ENCODE assay signal across 9 mouse cellular contexts in genomic region chr11:85823181-85823580, GRCm38 (mm10). TPM values are rescaled to one million over a fixed set of nuclear protein-coding genes. Genes with fewer than 3 reads are reported as not detected.
A peak's percentile ranks its signal among the peaks of the same experiment; 100 is the strongest.
DNase-seq lines count a peak whose midpoint lies in the region; ATAC-seq and TF ChIP-seq lines count a peak whose summit lies in the region.
"Had no signal": no experiment of that assay in that cellular context is flagged by ENCODE, and none has a peak within 500 bp of the region (broad histone marks: within the 10 kb centered on the region; RNA-seq: fewer than 3 reads in every experiment).

No protein-coding gene starts in this region.

- H3K4me1 ChIP-seq in forebrain, embryonic 10.5 days: peaks cover 61% of the 10 kb centered on the region
- H3K4me1 ChIP-seq in forebrain, embryonic 12.5 days: peaks cover 6% of the 10 kb centered on the region; the same call in 1 of the 2 replicates
- no peaks in the 10 kb centered on the region for H3K4me1 ChIP-seq in ES-E14 (ENCODE audit: control insufficient read depth in 2 of 2, insufficient read depth in 2 of 2, low read length in 2 of 2, poor library complexity in 1 of 2)
- peaks cover 15% of the 10 kb centered on the region; the same call in 1 of the 2 replicates for H3K4me1 ChIP-seq in stomach, embryonic 16.5 days (ENCODE audit: control insufficient read depth, insufficient read depth, low read length)

- no peak overlapping the region for H3K4me2 ChIP-seq in forebrain, embryonic 12.5 days
- H3K4me2 ChIP-seq in stomach, embryonic 16.5 days (ENCODE audit: low read depth, low read length): no peak overlapping the region
- H3K4me2 ChIP-seq: limb, embryonic 12.5 days had no signal

- H3K27ac ChIP-seq in forebrain, embryonic 10.5 days: peak overlapping the region; percentile 63; the same call in 1 of the 2 replicates
- no peak overlapping the region for H3K27ac ChIP-seq in forebrain, embryonic 12.5 days
- H3K27ac ChIP-seq in ES-E14 (ENCODE audit: insufficient read depth, low read depth, low read length, poor library complexity, severe bottlenecking): no peak overlapping the region
- H3K27ac ChIP-seq in stomach, embryonic 16.5 days (ENCODE audit: low read length): no peak overlapping the region
- H3K27ac ChIP-seq: limb, embryonic 12.5 days had no signal

- 12% methylated on average over 6 of the region's 6 CpGs for whole genome bisulfite sequencing in forebrain, embryonic 10.5 days
- WGBS in forebrain, embryonic 12.5 days: 12% methylated on average over 6 of the region's 6 CpGs
- 18% methylated on average over 6 of the region's 6 CpGs for WGBS in stomach, embryonic 16.5 days

- peak; percentile 81 for DNase-seq in forebrain, embryonic 10.5 days (ENCODE audit: extremely low spot score, low spot score)
- no peak for DNase-seq in ES-E14 (ENCODE audit: low read depth, low spot score)
- DNase-seq in cerebellum, adult 18-20 months: peak; percentile 62 to 69
- peak; percentile 37 for DNase-seq in layer of hippocampus, adult 9-11 months

- H3K9ac ChIP-seq in forebrain, embryonic 12.5 days: no peak overlapping the region
- H3K9ac ChIP-seq in ES-E14 (ENCODE audit: insufficient read depth, low read depth, low read length, poor library complexity, severe bottlenecking): no peak overlapping the region
- no peak overlapping the region for H3K9ac ChIP-seq in stomach, embryonic 16.5 days (ENCODE audit: low read length)
- H3K9ac ChIP-seq: limb, embryonic 12.5 days had no signal

- H3K9me3 ChIP-seq in forebrain, embryonic 10.5 days: no peaks in the 10 kb centered on the region
- H3K9me3 ChIP-seq in forebrain, embryonic 12.5 days: no peaks in the 10 kb centered on the region
- H3K9me3 ChIP-seq in ES-E14 (ENCODE audit: control insufficient read depth, insufficient read depth, low read depth, low read length): no peaks in the 10 kb centered on the region
- H3K9me3 ChIP-seq in stomach, embryonic 16.5 days (replicated peaks; ENCODE audit: control insufficient read depth, low read length): no peaks in the 10 kb centered on the region
- H3K9me3 ChIP-seq: limb, embryonic 12.5 days had no signal

- H3K27me3 ChIP-seq in forebrain, embryonic 10.5 days (ENCODE audit: poor library complexity, severe bottlenecking): peaks cover 99% of the 10 kb centered on the region
- peaks cover 97% of the 10 kb centered on the region for H3K27me3 ChIP-seq in forebrain, embryonic 12.5 days
- peaks cover 7% of the 10 kb centered on the region for H3K27me3 ChIP-seq in stomach, embryonic 16.5 days (ENCODE audit: control insufficient read depth, insufficient read depth, low read length)

- in situ Hi-C loops in ES-E14 (cut with MboI; ENCODE audit: low sequenced_read_pairs in 2 of 2, unreplicated experiment in 2 of 2): loop anchor here (5.0 to 10.0 kb wide), 3 partner anchors 108 to 438 kb away; no protein-coding TSS in a partner anchor

- H3K36me3 ChIP-seq in forebrain, embryonic 10.5 days (replicated peaks): no peaks in the 10 kb centered on the region
- no peaks in the 10 kb centered on the region for H3K36me3 ChIP-seq in forebrain, embryonic 12.5 days (replicated peaks)
- no peaks in the 10 kb centered on the region for H3K36me3 ChIP-seq in ES-E14 (ENCODE audit: control insufficient read depth, insufficient read depth, low read length, poor library complexity, severe bottlenecking)
- no peaks in the 10 kb centered on the region for H3K36me3 ChIP-seq in stomach, embryonic 16.5 days (ENCODE audit: control insufficient read depth, insufficient read depth, low read length)
- H3K36me3 ChIP-seq: limb, embryonic 12.5 days had no signal

- no peak overlapping the region for H3K4me3 ChIP-seq in forebrain, embryonic 10.5 days
- H3K4me3 ChIP-seq in forebrain, embryonic 12.5 days (replicated peaks): no peak overlapping the region
- no peak overlapping the region for H3K4me3 ChIP-seq in ES-E14 (ENCODE audit: insufficient read depth in 1 of 2, low read depth in 1 of 2, low read length in 2 of 2, poor library complexity in 1 of 2, severe bottlenecking in 1 of 2)
- H3K4me3 ChIP-seq in stomach, embryonic 16.5 days (replicated peaks; ENCODE audit: low read length): no peak overlapping the region
- H3K4me3 ChIP-seq: limb, embryonic 12.5 days had no signal

- no peak for ATAC-seq in forebrain, embryonic 12.5 days (ENCODE audit: low FRiP score)
- peak; percentile 87 for ATAC-seq in granulocyte monocyte progenitor cell, adult 5-6 weeks (replicated peaks; ENCODE audit: poor library complexity, severe bottlenecking)
- ATAC-seq in megakaryocyte-erythroid progenitor cell, adult 5-6 weeks (replicated peaks; ENCODE audit: low FRiP score, low TSS enrichment, poor library complexity, severe bottlenecking): peak; percentile 72
- peak; percentile 38; the same call in 1 of the 2 replicates for ATAC-seq in stomach, embryonic 16.5 days (ENCODE audit: insufficient read depth, low FRiP score)

TF ChIP-seq in ES-E14, 5 proteins besides CTCF, POLR2A, EP300 and RAD21:
- TF ChIP-seq ZC3H11A (IDR thresholded peaks at IDR 0.05; ENCODE audit: borderline replicate concordance, low read depth, low read length) (peak; percentile 49; the same call in 1 of the 2 replicates), MAFK (IDR thresholded peaks at IDR 0.05; ENCODE audit: insufficient read depth, low read depth, low read length) (no peak)

RNA-seq across cellular contexts. Expression of gene Tbx2, which starts 9.2 kb away (rescaled TPM):
- 2.5 and 3.2 TPM in 2 replicates for polyA plus RNA-seq in forebrain, embryonic 10.5 days (2016; fragmentation: Nextera tagmentation; extraction: Ambion mirVana)
- 0.81 and 1.0 TPM in 2 replicates for polyA plus RNA-seq in forebrain, embryonic 12.5 days (2016; fragmentation: Nextera tagmentation; extraction: Ambion mirVana)
- total RNA-seq in ES-E14 (2012; rRNA removed): 0.48 and 0.80 TPM in 2 replicates
- total RNA-seq in granulocyte monocyte progenitor cell, adult 5-6 weeks (2014; fragmentation: Nextera tagmentation): 0.11 TPM in 1 of 2 replicates, not detected in the other
- total RNA-seq in granulocyte monocyte progenitor cell, adult 5-6 weeks (2017): not detected in 2 replicates
- total RNA-seq in megakaryocyte-erythroid progenitor cell, adult 5-6 weeks (2014; fragmentation: Nextera tagmentation): not detected in 2 replicates
- total RNA-seq in megakaryocyte-erythroid progenitor cell, adult 5-6 weeks (2017): 0.19 TPM in 1 of 2 replicates, not detected in the other
- 2.9 and 3.1 TPM in 2 replicates for polyA plus RNA-seq in stomach, embryonic 16.5 days (2015; fragmentation: Nextera tagmentation; extraction: Ambion mirVana)

RNA-seq across cellular contexts. Expression of gene Gm11444, which starts 27.0 kb away (rescaled TPM):
- not detected in 2 replicates for polyA plus RNA-seq in forebrain, embryonic 10.5 days (2016; fragmentation: Nextera tagmentation; extraction: Ambion mirVana)
- polyA plus RNA-seq in forebrain, embryonic 12.5 days (2016; fragmentation: Nextera tagmentation; extraction: Ambion mirVana): not detected in 2 replicates
- not detected in 2 replicates for total RNA-seq in ES-E14 (2012; rRNA removed)
- total RNA-seq in granulocyte monocyte progenitor cell, adult 5-6 weeks (2014; fragmentation: Nextera tagmentation): not detected in 2 replicates
- not detected in 2 replicates for total RNA-seq in granulocyte monocyte progenitor cell, adult 5-6 weeks (2017)
- total RNA-seq in megakaryocyte-erythroid progenitor cell, adult 5-6 weeks (2014; fragmentation: Nextera tagmentation): not detected in 2 replicates
- not detected in 2 replicates for total RNA-seq in megakaryocyte-erythroid progenitor cell, adult 5-6 weeks (2017)
- polyA plus RNA-seq in stomach, embryonic 16.5 days (2015; fragmentation: Nextera tagmentation; extraction: Ambion mirVana): not detected in 2 replicates
- polyA plus RNA-seq: limb, embryonic 12.5 days had no signal
